Mouse (Mus musculus): ENCODE results near the gene Zfp940.
"Not testable (repeated sequence)": the region's sequence is repeated elsewhere in the genome, so short reads cannot be mapped to it uniquely, and the experiment has no call there.

Gene Zfp940

DNA sequence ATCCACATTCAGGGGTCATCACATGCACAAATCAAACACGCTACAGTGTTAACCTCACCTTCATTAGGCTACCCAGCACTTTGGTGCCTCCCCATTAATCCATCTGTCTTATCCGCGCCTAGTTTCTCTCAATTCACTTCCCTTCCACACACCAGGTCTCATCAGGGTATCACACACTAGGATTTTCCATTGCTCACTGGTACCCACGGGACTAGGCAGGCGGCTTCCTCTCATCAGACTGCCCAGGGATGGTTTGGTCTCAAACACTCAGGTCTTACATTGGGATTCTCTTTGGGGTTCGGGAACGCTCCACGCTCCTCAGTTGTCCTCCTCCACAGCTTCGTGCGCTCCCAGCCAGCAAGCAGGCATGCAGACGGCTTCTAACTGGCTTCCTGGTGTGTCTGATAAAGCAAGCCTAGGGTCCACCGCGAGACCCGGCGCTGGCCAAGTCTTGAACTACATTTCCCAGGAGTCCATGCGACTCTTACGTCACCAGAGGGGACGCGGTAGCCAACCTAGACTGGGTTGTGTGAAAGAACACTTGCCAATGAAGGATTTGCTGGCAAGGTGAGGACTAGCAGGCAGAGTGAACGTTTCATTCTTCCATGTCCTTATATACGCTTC, at the start of gene Zfp940:
Gene Zfp940 (minus strand): TSS at position 451 of the 624 bp plus-strand sequence.
- DNase-seq = peak; percentile 88

- DNase-seq = no peak
These were observed 44.9 kb upstream of the Zfp940 start for GRCm38 (mm10) chr7:29898351-29898750.

GRCm38 (mm10) chr7:29892756-29893155, 39.3 kb upstream of the Zfp940 start:
- DNase-seq = no peak

DNA sequence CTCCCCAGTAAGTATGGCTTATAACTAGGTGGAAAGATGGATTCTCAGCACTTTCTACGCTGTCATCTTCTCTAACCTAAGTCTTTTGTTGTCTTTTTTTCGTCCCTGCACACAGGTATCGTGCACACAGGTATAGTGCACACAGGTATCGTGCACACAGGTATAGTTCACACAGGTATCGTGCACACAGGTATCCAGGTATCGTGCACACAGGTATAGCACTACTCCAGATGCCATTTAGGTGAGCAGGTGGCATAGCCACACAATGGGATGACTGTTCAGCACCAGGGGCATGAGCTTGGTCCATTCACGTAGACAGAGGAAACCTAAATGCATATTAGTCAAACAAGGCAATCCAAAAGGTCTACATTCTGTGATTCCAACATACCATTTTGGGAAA, 37.0 kb upstream of the Zfp940 start:
- DNase-seq = no peak

- DNase-seq = no peak
These were observed 27.4 kb upstream of the Zfp940 start for GRCm38 (mm10) chr7:29880916-29881315.

GRCm38 (mm10) chr7:29880056-29880455, 26.6 kb upstream of the Zfp940 start:
- no peak for DNase-seq

DNA sequence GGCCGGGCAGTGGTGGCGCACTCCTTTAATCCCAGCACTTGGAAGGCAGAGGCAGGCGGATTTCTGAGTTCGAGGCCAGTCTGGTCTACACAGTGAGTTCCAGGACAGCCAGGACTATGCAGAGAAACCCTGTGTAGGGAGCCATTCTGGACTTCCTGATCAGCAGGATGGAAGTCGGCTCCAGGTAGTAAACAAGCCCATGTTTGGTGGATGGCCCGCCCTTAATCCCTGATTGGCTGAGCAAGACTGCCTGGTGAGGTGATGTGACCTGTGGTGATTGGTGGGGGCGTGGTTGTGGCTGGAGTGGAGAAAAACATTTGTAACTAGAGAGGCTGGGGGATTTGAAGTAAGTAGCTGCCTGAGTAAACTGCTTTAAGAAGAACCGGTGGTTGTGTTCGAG, 24.1 kb upstream of the Zfp940 start:
- not testable (repeated sequence) for DNase-seq

GRCm38 (mm10) chr7:29874256-29874655, 20.8 kb upstream of the Zfp940 start:
- DNase-seq = no peak

- DNase-seq = no peak
These were observed 8.2 kb upstream of the Zfp940 start for GRCm38 (mm10) chr7:29861660-29862059.

DNA sequence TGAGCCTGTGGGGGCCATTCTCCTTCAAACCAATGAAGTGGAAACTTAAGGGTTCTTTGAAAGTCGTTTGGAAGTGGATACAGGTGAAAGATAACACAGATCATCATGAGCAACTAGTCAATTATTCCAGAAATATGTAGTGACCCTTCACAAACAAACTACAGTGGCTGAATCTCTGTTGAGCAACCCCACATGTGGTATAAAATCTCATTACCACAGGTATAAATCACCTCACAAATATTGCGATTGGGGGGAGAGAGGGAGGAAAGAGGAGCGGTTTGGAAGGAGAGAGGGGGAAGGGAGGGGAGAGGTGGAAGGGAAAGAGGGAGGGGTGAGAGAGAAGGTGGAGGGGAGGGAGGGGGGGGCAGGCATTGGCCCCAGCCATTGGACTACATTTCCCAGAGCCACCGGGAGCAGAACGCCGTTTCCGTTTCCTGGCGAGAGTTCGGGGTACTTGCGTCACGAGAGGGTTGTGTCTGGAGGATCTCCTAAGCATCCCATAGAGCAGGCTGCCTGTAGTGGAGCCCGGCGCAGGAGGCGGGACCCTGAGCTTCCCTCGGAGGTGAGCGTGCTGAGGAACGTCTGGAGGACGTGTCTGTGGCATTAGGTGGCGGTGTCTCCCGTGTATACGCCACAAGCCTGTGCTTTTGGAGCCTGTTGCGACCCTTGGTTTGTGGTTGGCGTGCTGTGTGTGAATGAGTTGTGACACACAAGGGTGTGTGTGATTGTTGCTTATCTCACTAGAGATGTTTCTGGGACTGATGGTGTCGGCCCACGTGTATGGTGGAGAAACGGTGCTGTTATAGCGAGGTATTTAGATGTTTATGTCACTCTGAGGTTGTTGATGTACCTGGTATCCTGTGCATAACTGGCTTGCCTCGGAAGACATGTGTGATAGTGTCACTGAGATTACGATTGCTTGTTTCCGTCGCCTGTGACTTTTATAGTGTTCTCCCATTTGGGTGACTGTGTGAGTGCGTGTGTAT, 6.4 kb upstream of the Zfp940 start, which contains the start of gene Zfp420:
Gene Zfp420 (plus strand): TSS at position 448 of the 986 bp plus-strand sequence.
- peak; percentile 88 for DNase-seq

- DNase-seq = no peak
These were observed 644 bp downstream of the Zfp940 start for GRCm38 (mm10) chr7:29852831-29853218.

GRCm38 (mm10) chr7:29844616-29845015, 8.9 kb downstream of the Zfp940 start:
- DNase-seq = no peak

DNA sequence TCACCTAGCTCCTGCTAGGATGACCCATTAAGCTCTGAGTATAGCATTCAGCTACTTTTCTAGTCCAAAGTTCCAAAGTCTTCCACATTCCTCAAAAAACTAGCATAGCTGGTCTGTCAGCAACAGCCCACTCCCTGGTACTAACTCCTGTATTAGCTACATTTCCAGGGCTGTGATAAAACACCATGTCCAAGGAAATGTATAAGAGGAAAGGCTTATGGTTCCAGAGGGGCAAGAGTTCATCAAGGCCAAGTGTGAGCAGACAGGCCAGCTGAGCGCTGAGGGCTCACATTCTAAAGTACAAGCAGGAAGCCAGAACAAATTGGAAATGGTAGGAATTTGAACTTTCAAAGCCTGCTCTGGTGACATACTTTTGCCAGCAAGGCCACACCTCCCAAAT, 11.4 kb downstream of the Zfp940 start:
- DNase-seq = no peak

- DNase-seq = no peak
These were observed 14.2 kb downstream of the Zfp940 start for GRCm38 (mm10) chr7:29839256-29839655.

GRCm38 (mm10) chr7:29836816-29837215, 16.7 kb downstream of the Zfp940 start:
- no peak for DNase-seq

DNA sequence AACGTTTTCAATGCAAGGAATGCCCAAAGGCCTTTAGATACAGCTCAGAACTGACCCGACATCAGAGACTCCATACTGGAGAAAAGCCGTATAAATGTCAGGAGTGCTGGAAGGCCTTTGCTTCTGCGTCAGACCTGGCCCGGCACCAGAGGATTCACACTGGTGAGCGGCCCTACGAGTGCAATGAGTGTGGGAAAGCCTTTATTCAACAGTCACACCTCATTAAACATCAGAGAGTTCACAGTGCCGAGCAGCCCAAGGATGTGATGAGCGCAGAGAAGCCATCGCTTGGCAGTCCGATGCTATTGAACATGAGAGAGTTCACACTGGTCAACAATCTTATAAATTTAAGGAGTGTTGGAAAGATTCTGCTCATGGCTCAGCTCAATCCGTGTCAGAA, 23.7 kb downstream of the Zfp940 start:
- DNase-seq = no peak

DNA sequence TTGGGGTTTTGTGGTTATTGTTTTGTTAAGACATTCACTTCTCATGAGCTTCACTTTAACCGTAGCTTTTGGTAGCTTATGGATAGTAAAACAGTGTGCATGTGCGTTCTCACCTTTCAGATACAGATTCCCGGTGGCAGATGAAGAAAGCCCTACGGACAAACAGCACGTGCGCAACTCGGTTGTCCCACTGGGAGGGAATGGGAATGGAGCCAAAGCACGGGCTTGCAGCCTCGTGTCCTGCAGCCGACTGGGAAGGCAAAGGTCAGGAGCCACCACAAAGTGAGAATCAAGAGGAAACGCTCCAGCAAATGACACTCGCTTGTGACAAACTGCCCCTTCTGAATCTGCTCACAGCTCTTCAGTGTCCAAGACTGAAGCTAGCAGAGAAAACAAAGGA, 25.5 kb downstream of the Zfp940 start:
- DNase-seq = no peak

DNA sequence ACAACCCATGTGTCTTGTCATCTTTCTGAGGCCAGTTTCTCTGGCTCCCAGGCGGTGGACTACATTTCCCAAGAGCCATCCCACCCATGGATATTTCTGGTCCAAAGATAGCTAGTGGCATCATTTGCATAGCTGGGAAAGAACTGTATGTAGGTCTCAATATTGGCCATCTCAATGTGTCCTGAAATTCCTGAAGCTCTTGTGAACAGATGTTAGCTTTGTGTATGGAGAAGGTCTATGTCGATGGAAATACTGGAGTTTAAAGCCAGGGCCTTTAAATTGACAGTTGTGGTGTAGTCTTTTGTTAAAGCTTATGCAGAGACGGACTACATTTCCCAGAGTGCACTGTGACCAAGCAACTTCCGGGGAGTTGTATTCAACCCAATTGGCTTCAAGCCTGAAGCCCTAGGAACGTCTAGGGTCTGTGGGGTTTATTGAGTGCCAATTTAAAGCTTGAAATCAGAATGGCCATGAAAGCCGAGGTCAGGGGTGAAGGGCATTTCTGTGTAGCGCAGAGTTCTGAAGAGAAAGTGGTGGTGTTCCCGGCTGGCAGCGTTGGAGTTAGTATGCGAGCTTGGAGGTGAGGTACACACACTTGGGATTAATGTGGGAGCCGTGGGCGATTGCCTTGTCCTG, 34.7 kb downstream of the Zfp940 start:
- peak; percentile 80 for DNase-seq

- DNase-seq = peak; percentile 88
These were observed 37.5 kb downstream of the Zfp940 start, which contains the start of gene Zfp790 for GRCm38 (mm10) chr7:29815910-29816429. Gene Zfp790 (plus strand): TSS chr7:29816114.

DNA sequence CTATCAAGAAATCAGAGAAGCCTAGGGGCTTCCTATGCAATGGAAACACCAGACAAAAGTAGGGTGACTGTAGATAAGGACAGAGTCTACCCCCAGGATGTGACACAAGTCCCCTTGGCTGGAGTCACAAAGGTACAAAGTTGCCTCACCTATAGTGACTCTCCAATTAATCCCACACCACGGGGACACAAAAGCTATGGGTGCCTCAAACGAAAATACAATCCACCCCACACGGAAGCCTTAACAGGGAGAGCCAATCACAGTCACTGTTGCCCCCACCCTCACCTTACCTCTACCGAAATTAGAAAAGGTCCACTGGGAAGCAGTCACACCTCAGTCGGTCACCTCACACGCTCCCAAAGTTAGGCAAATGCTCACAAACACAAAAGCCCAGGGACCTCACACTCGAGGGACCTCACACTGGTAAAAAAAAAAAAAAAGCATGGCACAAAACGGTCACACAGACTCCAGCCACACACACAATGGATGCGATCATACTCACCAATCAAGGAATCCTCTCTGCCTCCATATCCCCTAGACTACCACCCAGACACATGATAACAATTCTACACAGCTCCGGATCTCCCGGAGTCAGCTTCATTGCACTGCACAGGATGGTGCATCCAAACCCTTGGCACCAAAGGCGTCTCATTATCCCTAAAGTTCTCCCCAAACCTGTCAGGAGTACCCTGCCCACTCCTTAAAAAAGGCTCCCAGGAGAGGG, 38.2 kb downstream of the Zfp940 start:
- no peak for DNase-seq

DNA sequence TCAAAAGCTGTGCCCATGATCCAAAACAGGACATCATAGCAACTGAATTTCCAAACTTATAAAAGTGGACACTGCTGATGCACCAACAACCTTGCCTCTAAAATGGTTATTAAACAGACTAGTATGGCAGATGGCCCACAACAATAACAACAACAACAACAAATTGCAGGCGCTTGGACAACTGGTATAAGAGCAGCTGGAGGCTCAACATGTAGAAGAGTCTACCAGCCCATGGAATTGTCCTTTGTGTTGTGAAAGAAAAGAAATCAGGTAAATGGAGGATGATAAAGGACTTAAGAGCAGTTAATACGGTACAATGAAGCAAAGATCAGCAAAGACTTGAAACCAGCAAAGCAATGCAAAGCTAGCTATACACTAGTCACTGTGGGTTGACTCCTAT, 39.1 kb downstream of the Zfp940 start:
- no peak for DNase-seq

DNA sequence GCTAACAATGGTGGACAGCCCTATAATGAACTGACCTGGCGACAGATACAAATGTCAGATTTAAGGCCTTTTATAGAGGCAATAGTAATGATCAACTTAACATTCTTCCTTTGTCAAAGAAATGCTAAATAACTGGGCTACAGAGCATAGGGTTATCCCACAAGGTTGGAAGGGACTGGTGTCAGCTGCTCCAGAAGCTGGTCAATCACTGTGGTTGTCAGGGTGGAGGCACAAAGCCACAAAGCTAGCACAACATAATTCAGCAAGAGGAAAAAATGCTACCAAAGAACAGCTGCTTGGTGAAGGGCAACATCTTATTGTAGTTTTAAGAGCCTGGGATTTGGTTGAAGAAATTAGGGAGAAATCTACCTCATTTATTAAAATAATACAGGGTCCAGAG, 41.2 kb downstream of the Zfp940 start:
- no peak for DNase-seq

DNA sequence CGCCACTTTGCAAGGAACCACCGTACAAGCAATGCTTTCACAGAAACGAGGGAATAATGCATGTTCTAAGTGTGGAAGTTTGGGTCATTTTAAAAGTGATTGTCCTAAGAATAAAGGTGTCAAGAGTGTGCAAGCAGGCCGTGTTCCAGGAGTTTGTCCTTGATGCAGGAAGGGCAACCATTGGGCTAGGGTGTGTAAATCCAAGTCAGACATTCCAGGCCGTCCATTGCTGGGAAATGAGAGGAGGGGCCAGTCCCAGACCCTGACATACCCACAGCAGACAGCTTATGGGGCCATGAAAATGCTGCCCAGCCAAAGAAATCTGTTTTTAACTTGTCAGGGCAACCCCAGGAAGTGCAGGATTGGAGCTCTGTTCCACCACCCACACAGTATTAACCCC, 46.4 kb downstream of the Zfp940 start:
- no peak for DNase-seq
